Mouse (Mus musculus) stomach, embryonic 15.5 days (tissue): Measurements from ENCODE around the gene Tdrd9. TPM values are rescaled to one million over a fixed set of nuclear protein-coding genes. Genes with fewer than 3 reads are reported as not detected.
"Not testable (repeated sequence)": the region's sequence is repeated elsewhere in the genome, so short reads cannot be mapped to it uniquely, and the experiment has no call there.

Source experiments
- ATAC-seq: fragments of 200-750 bp; cut with Nextera tagmentation; 2 replicates; pipeline ENCODE4 v1.8.0; 2017; ENCODE audit warnings: low read depth, moderate number of reproducible peaks, moderate TSS enrichment; ENCODE audit not compliant: insufficient read depth, low FRiP score
- H3K27ac ChIP-seq: fragments of 300-500 bp; sonication (generic); 2 replicates; pipeline ENCODE4 v1.5.1; 2015; ENCODE audit warnings: mild to moderate bottlenecking, inconsistent platforms
- H3K27me3 ChIP-seq: fragments of 300-500 bp; sonication (generic); replicated peaks from 2 replicates; pipeline ENCODE4 v1.6.1; 2015; ENCODE audit warnings: inconsistent platforms
- H3K36me3 ChIP-seq: fragments of 300-500 bp; sonication (generic); 2 replicates; pipeline ENCODE4 v1.6.1; 2015; ENCODE audit warnings: inconsistent platforms
- H3K4me1 ChIP-seq: fragments of 300-500 bp; sonication (generic); 2 replicates; pipeline ENCODE4 v1.6.1; 2015; ENCODE audit warnings: inconsistent platforms
- H3K4me2 ChIP-seq: fragments of 300-500 bp; sonication (generic); 2 replicates; pipeline ENCODE4 v1.6.1; 2015; ENCODE audit warnings: mild to moderate bottlenecking, inconsistent platforms
- H3K4me3 ChIP-seq: fragments of 300-500 bp; sonication (generic); replicated peaks from 2 replicates; pipeline ENCODE4 v1.5.1; 2015; ENCODE audit warnings: inconsistent platforms
- H3K9ac ChIP-seq: fragments of 300-500 bp; sonication (generic); 2 replicates; pipeline ENCODE4 v1.6.1; 2015; ENCODE audit warnings: inconsistent platforms
- H3K9me3 ChIP-seq: fragments of 300-500 bp; sonication (generic); 2 replicates; pipeline ENCODE4 v1.6.1; 2016; ENCODE audit warnings: inconsistent platforms
- whole genome bisulfite sequencing: fragments of 180-500 bp; shearing (Covaris S2); methylation state at CpG from one replicate; pipeline ENCODE4 v1.1.7; 2015; 5-methylcytosine and 5-hydroxymethylcytosine counted together
- polyA plus RNA-seq: library from polyadenylated mRNA; unstranded; fragments of >200 nt; fragmentation: Nextera tagmentation; extraction: Ambion mirVana; gene quantifications from 2 replicates; pipeline ENCODE4 v1.2.1, GENCODE M21; 2015

Gene Tdrd9
- polyA plus RNA-seq, 1 experiment from 2014 or later = 0.23 TPM

GRCm38 (mm10) chr12:111944065-111944987 is 27.0 kb upstream of the Tdrd9 start:
- ATAC-seq = peak; percentile 76
- H3K4me2 ChIP-seq = peak overlapping the region; percentile 37
- not testable (repeated sequence) for H3K9me3 ChIP-seq, H3K27me3 ChIP-seq, H3K4me3 ChIP-seq, H3K36me3 ChIP-seq, H3K9ac ChIP-seq
- H3K4me1 ChIP-seq = peaks cover 27% of the 10 kb centered on the region
- H3K27ac ChIP-seq = peak overlapping the region; percentile 80
- 60% methylated on average over 18 of the region's 20 CpGs for WGBS

- no peaks in the 10 kb centered on the region for H3K36me3 ChIP-seq
- no peak overlapping the region for H3K4me2 ChIP-seq
- H3K27me3 ChIP-seq = no peaks in the 10 kb centered on the region
- WGBS = 35% methylated on average over 8 of the region's 8 CpGs
- no peak overlapping the region for H3K4me3 ChIP-seq
- peak; percentile 1; the same call in 1 of the 2 replicates for ATAC-seq
- H3K4me1 ChIP-seq = peaks cover 27% of the 10 kb centered on the region
- peak overlapping the region; percentile 80 for H3K27ac ChIP-seq
- no peak overlapping the region for H3K9ac ChIP-seq
- no peaks in the 10 kb centered on the region for H3K9me3 ChIP-seq
Observed at GRCm38 (mm10) chr12:111945115-111945514, 26.2 kb upstream of the Tdrd9 start.

- H3K27me3 ChIP-seq, H3K9me3 ChIP-seq, H3K9ac ChIP-seq, H3K4me2 ChIP-seq, H3K36me3 ChIP-seq, H3K4me3 ChIP-seq: not testable (repeated sequence)
- Histone ChIP-seq H3K27ac (peak overlapping the region; percentile 80), H3K4me1 (peaks cover 35% of the 10 kb centered on the region)
- peak; percentile 57 for ATAC-seq
- 45% methylated on average over 11 of the region's 15 CpGs for WGBS
Observed at GRCm38 (mm10) chr12:111945765-111946655, 25.3 kb upstream of the Tdrd9 start.

- no peak overlapping the region for H3K4me2 ChIP-seq
- peak overlapping the region; percentile 49 for H3K27ac ChIP-seq
- H3K4me3 ChIP-seq = no peak overlapping the region
- H3K4me1 ChIP-seq = peaks cover 36% of the 10 kb centered on the region
- no peaks in the 10 kb centered on the region for H3K36me3 ChIP-seq
- no peak overlapping the region for H3K9ac ChIP-seq
- peak; percentile 9; the same call in 1 of the 2 replicates for ATAC-seq
- H3K9me3 ChIP-seq = no peaks in the 10 kb centered on the region
- 37% methylated on average over 2 of the region's 2 CpGs for WGBS
- no peaks in the 10 kb centered on the region for H3K27me3 ChIP-seq
Observed at GRCm38 (mm10) chr12:111946716-111947115, 24.6 kb upstream of the Tdrd9 start.

GRCm38 (mm10) chr12:111950486-111950885 is 20.9 kb upstream of the Tdrd9 start:
- Histone ChIP-seq H3K27me3 (no peaks in the 10 kb centered on the region), H3K9me3 (no peaks in the 10 kb centered on the region), H3K4me3 (no peak overlapping the region), H3K36me3 (no peaks in the 10 kb centered on the region), H3K4me2 (no peak overlapping the region), H3K9ac (no peak overlapping the region), H3K27ac (no peak overlapping the region), H3K4me1 (peaks cover 20% of the 10 kb centered on the region)
- WGBS = 46% methylated on average over 5 of the region's 5 CpGs
- no peak for ATAC-seq

- 21% methylated on average over 5 of the region's 5 CpGs for WGBS
- Histone ChIP-seq H3K9ac (no peak overlapping the region), H3K4me1 (peaks cover 14% of the 10 kb centered on the region), H3K9me3 (no peaks in the 10 kb centered on the region), H3K4me3 (no peak overlapping the region), H3K4me2 (no peak overlapping the region), H3K27me3 (no peaks in the 10 kb centered on the region), H3K36me3 (no peaks in the 10 kb centered on the region), H3K27ac (peak overlapping the region; percentile 19; the same call in 1 of the 2 replicates)
- ATAC-seq = peak; percentile 47; the same call in 1 of the 2 replicates
Observed at GRCm38 (mm10) chr12:111951701-111952100, 19.7 kb upstream of the Tdrd9 start.

- Histone ChIP-seq H3K27ac (no peak overlapping the region), H3K4me2 (no peak overlapping the region), H3K36me3 (peaks cover 19% of the 10 kb centered on the region), H3K9me3 (no peaks in the 10 kb centered on the region), H3K4me3 (no peak overlapping the region), H3K9ac (no peak overlapping the region), H3K4me1 (peaks cover 7% of the 10 kb centered on the region; the same call in 1 of the 2 replicates), H3K27me3 (no peaks in the 10 kb centered on the region)
- 77% methylated on average over 5 of the region's 5 CpGs for WGBS
- ATAC-seq = no peak
Observed at GRCm38 (mm10) chr12:111956173-111956572, 15.2 kb upstream of the Tdrd9 start.

GRCm38 (mm10) chr12:111958101-111958865 is 13.1 kb upstream of the Tdrd9 start:
- H3K9me3 ChIP-seq = no peaks in the 10 kb centered on the region
- no peak overlapping the region for H3K4me3 ChIP-seq
- ATAC-seq = peak; percentile 39; the same call in 1 of the 2 replicates
- WGBS = 39% methylated on average over 9 of the region's 9 CpGs
- no peaks in the 10 kb centered on the region for H3K27me3 ChIP-seq
- H3K36me3 ChIP-seq = peaks cover 25% of the 10 kb centered on the region
- no peak overlapping the region for H3K4me2 ChIP-seq
- H3K4me1 ChIP-seq = no peaks in the 10 kb centered on the region
- H3K9ac ChIP-seq = no peak overlapping the region
- no peak overlapping the region for H3K27ac ChIP-seq

GRCm38 (mm10) chr12:111963339-111963738 is 8.0 kb upstream of the Tdrd9 start:
- ATAC-seq = no peak
- H3K4me3 ChIP-seq = no peak overlapping the region
- no peak overlapping the region for H3K4me2 ChIP-seq
- H3K27ac ChIP-seq = no peak overlapping the region
- 89% methylated on average over 5 of the region's 5 CpGs for whole genome bisulfite sequencing
- H3K4me1 ChIP-seq = peaks cover 11% of the 10 kb centered on the region; the same call in 1 of the 2 replicates
- no peak overlapping the region for H3K9ac ChIP-seq
- no peaks in the 10 kb centered on the region for H3K9me3 ChIP-seq
- H3K36me3 ChIP-seq = peaks cover 25% of the 10 kb centered on the region
- no peaks in the 10 kb centered on the region for H3K27me3 ChIP-seq

- 0% methylated on average over 35 of the region's 37 CpGs for WGBS
- H3K4me1 ChIP-seq = peaks cover 11% of the 10 kb centered on the region; the same call in 1 of the 2 replicates
- no peaks in the 10 kb centered on the region for H3K9me3 ChIP-seq
- peak within 1 kb of the TSS; percentile 80 for H3K9ac ChIP-seq
- 0 out of 2 replicates have a peak, but pooled peaks cover under 1% of the 10 kb centered on the region for H3K36me3 ChIP-seq
- H3K4me2 ChIP-seq = peak within 1 kb of the TSS; percentile 70
- H3K4me3 ChIP-seq = peak within 1 kb of the TSS; percentile 87
- peak; percentile 88 for ATAC-seq
- no peaks in the 10 kb centered on the region for H3K27me3 ChIP-seq
- H3K27ac ChIP-seq = peak within 1 kb of the TSS; percentile 74
Observed at GRCm38 (mm10) chr12:111966683-111967173, 4.6 kb upstream of the Tdrd9 start, which contains the start of gene Atp5mpl. Gene Atp5mpl (minus strand): TSS chr12:111966977.

- ATAC-seq = no peak
- H3K9ac ChIP-seq = no peak overlapping the region
- WGBS = 74% methylated on average over 4 of the region's 4 CpGs
- H3K4me2 ChIP-seq = no peak overlapping the region
- H3K4me1 ChIP-seq = peaks cover 11% of the 10 kb centered on the region; the same call in 1 of the 2 replicates
- H3K27ac ChIP-seq = no peak overlapping the region
- no peaks in the 10 kb centered on the region for H3K27me3 ChIP-seq
- no peaks in the 10 kb centered on the region for H3K9me3 ChIP-seq
- H3K36me3 ChIP-seq = no peaks in the 10 kb centered on the region
- H3K4me3 ChIP-seq = no peak overlapping the region
Observed at GRCm38 (mm10) chr12:111970085-111970484, 1.3 kb upstream of the Tdrd9 start.
